Mouse (Mus musculus): ENCODE results near the gene Tspan31.

GRCm38 (mm10) chr10:127063239-127063872, 6.7 kb downstream of the Tspan31 start, which contains the start of gene Cdk4:
- TF ChIP-seq CTCF (conservative IDR thresholded peaks at IDR 0.05; ENCODE audit: low read length): no peak
- TF ChIP-seq NANOG (IDR thresholded peaks at IDR 0.05; ENCODE audit: borderline replicate concordance, low read length): no peak
